Mouse (Mus musculus) MEL (cell line): ENCODE data around the gene Palmd.

Experiments used
- CTCF ChIP-seq, 3 experiments: IDR thresholded peaks in 2 of 3; conservative IDR thresholded peaks in 1 of 3; 2 replicates each; pipeline ENCODE4 v1.5.1; 2011 to 2012; ENCODE audit warnings: low read length in 3 of 3, low read depth in 2 of 3, mild to moderate bottlenecking in 2 of 3, improper control_type of control experiment in 1 of 3, inconsistent platforms in 1 of 3, mixed read lengths in 1 of 3, moderate library complexity in 1 of 3; ENCODE audit not compliant: control insufficient read depth in 1 of 3, insufficient read depth in 1 of 3, poor library complexity in 1 of 3, severe bottlenecking in 1 of 3
- E2F4 ChIP-seq: IDR thresholded peaks from 2 replicates; pipeline ENCODE4 v1.6.1; 2011; ENCODE audit warnings: low read depth, low read length, improper control_type of control experiment, borderline replicate concordance
- GATA1 ChIP-seq: IDR thresholded peaks from 2 replicates; pipeline ENCODE4 v1.6.1; 2011; ENCODE audit warnings: low read depth, low read length, improper control_type of control experiment
- JUND ChIP-seq: IDR thresholded peaks from 2 replicates; pipeline ENCODE4 v1.6.1; 2011; ENCODE audit warnings: low read depth, mild to moderate bottlenecking, improper control_type of control experiment, low read length
- MAFK ChIP-seq: IDR thresholded peaks from 2 replicates; pipeline ENCODE4 v1.6.1; 2011; ENCODE audit warnings: low read depth, mild to moderate bottlenecking, low read length, improper control_type of control experiment, borderline replicate concordance
- MAX ChIP-seq: IDR thresholded peaks from 2 replicates; pipeline ENCODE4 v1.6.1; 2011; ENCODE audit warnings: low read length, improper control_type of control experiment
- RAD21 ChIP-seq: IDR thresholded peaks from 2 replicates; pipeline ENCODE4 v1.6.1; 2011; ENCODE audit warnings: mild to moderate bottlenecking, low read depth, low read length, improper control_type of control experiment
- TCF12 ChIP-seq: IDR thresholded peaks from 2 replicates; pipeline ENCODE4 v1.6.1; 2014; ENCODE audit warnings: low read depth, mild to moderate bottlenecking, inconsistent platforms, low read length, improper control_type of control experiment, moderate library complexity
- ZMIZ1 ChIP-seq: IDR thresholded peaks from 2 replicates; pipeline ENCODE4 v1.6.1; 2012; ENCODE audit warnings: low read depth, mild to moderate bottlenecking, inconsistent platforms, low read length, improper control_type of control experiment, moderate library complexity

- TF ChIP-seq CTCF (IDR thresholded peaks at IDR 0.05 in 2 of 3, conservative IDR thresholded peaks at IDR 0.05 in 1 of 3; ENCODE audit: control insufficient read depth in 1 of 3, insufficient read depth in 1 of 3, low read depth in 2 of 3, low read length in 3 of 3, poor library complexity in 1 of 3, severe bottlenecking in 1 of 3): no peak
- TF ChIP-seq ZMIZ1: no peak
- TF ChIP-seq RAD21: no peak
- TF ChIP-seq GATA1: no peak
- no peak for TF ChIP-seq MAFK
- no peak for TF ChIP-seq JUND
- no peak for TF ChIP-seq MAX
- TF ChIP-seq E2F4: no peak
- TF ChIP-seq TCF12: no peak
These were observed 77.2 kb downstream of the Palmd start for GRCm38 (mm10) chr3:116891436-116892205.
